In the genomic region with DNA sequence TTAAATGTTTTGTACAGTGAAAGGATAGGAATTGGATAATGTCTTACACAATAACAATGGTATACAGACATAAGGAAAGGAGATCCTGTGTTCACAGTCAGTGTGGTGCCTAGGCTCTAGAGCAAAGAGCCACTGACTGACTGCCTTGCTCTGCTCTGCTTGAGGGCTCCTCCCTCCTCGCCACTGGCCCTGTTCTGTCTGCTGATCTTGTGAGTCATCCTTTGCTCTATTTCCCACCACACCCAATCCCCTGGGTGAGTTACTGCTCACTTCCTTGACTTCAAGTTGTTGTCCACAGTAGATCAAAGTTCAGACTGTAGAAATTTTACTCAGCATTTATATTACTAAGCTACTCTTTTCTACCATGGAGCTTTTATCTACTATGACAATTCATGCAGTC, we compare ENCODE assay signal across 8 mouse cellular contexts.
DNase-seq lines count a peak whose midpoint lies in the region.

No protein-coding gene starts in this region.

- intact Hi-C loops in heart, postnatal 25 days (cut with DNase I), result no loop called here

- peak; percentile 80 for DNase-seq in CD4-positive, CD25-positive, alpha-beta regulatory T cell, adult 2 months (ENCODE audit: low read depth, low spot score)
- DNase-seq in adipocyte (ENCODE audit: low spot score), result peak; percentile 80
- peak; percentile 49 for DNase-seq in heart, postnatal 25 days (ENCODE audit: low spot score)
- DNase-seq in lung, postnatal 14 days, result peak; percentile 27
- DNase-seq in layer of hippocampus, postnatal 36 days, result no peak
- DNase-seq in right cerebral cortex, adult 18-20 months, result no peak
- DNase-seq in frontal cortex, postnatal 36 days (ENCODE audit: low spot score in 2 of 2), result no peak
- no peak for DNase-seq in retina, postnatal 1 day

Comparison
In these comparisons a context has a peak if more than half of its experiments do, and no peak if none do; other contexts are left out.
1. DNase-seq: peak in CD4-positive, CD25-positive, alpha-beta regulatory T cell, adult 2 months (single experiment), adipocyte (single experiment), heart, postnatal 25 days (single experiment) and lung, postnatal 14 days (single experiment); none in layer of hippocampus, postnatal 36 days (0 of 2), right cerebral cortex, adult 18-20 months (single experiment), frontal cortex, postnatal 36 days (0 of 2) and retina, postnatal 1 day (single experiment).